Mouse (Mus musculus) embryo, embryonic 11.5 days (tissue): Measurements from ENCODE around the gene Cyb5r2.

Experiments
- DNase-seq: peaks from one replicate; pipeline ENCODE4 v3.0.0-alpha.2; 2012; ENCODE audit warnings: low read depth, low spot score

The Cyb5r2 gene

GRCm38 (mm10) chr7:107757308-107758151 is at the start of gene Cyb5r2:
Gene Cyb5r2 (minus strand): TSS chr7:107758032.
- no peak for DNase-seq

DNA sequence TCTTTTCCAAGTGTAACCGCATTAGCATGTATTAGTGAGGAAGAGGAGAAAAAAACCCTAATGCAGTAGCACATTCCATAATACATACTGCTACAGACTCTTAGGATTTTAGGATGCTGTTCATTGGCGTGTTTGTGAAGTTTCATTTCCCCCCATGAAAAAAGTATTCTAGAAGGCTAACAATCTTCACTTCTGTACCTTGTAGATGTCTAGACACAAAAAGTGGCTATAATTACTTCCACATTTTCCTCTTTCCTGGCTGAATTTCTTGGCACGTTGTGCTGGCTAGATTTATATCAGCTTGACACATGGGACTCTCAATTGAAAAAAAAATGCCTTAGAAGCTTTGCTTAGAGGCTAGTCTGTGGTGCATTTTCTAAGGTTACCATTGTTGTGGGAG is 44.3 kb upstream of the Cyb5r2 start:
- peak; percentile 19 for DNase-seq

GRCm38 (mm10) chr7:107801108-107801507 is 43.3 kb upstream of the Cyb5r2 start, which contains the start of gene Ovch2:
Gene Ovch2 (minus strand): TSS chr7:107801208.
- no peak for DNase-seq

- DNase-seq = no peak
These were observed 38.7 kb upstream of the Cyb5r2 start for GRCm38 (mm10) chr7:107796500-107796899.

DNA sequence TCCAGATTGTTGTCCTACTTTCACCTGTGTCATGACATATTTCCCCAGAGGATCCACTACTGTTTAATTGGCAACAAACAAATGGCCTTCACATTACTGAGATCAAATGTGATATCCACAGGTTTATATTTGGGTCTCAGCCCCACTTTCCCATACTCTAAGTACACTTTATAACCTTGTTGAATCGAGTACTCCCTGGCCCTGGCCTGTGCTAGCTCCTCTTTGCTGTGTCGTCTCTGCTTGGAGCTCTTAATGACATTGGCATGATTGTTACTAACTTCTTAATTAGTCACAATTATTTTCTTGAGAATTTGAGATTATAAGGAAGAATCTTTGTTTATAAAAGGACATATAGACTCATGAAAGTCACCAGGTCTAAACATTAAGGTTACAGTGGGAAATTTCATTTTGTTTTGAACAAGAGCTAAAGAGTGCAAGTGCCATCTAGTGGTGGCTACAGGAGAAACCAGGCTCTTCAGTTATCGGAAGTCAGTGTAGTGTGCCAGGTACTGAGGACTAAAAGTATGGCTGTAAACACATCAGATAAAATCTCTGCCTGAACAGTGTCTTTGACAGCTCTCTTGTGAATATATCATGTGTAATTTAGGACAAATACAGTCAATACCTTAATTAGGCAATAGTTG is 30.3 kb upstream of the Cyb5r2 start:
- DNase-seq = no peak

GRCm38 (mm10) chr7:107779611-107780010 is 21.8 kb upstream of the Cyb5r2 start:
- no peak for DNase-seq

DNA sequence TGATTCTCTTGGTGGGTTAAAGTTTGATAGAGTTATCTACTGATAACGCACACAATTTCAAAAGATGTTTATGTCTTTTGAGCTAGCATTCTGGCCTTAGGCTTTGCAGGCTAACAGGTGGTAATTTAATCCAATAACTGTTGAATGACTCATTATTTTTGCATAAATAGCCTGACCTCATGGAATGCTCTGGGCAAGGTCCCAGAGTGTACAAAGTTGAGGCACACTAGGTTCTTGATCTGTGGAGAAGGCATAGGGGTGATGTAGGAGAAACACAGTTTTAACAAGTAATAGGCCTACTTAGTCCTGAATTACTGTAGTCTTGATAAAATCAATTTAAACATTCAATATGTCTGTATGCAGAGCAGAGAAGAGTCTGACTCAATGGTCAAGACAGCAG is 20.4 kb upstream of the Cyb5r2 start:
- no peak for DNase-seq

- DNase-seq = no peak
These were observed 13.0 kb upstream of the Cyb5r2 start for GRCm38 (mm10) chr7:107770812-107771211.

DNA sequence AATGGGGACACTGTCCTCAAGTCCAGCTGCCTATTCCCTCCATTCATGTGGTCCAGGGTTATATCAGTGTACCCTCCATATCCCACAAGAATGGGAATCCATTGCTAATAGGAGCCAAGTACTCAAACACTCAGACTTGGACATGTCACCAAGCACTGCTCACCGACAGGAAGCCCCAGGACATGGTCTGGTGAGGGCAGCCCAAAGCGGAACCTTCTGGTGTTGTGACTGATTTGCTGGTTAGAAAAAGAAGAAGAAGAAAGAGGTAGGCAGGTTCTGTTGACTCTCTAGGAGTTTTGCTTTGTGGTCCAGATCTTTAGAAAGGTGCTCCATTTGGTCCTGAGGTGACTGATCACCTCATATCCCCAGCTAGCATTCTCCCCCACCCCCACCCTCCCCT is 1.1 kb downstream of the Cyb5r2 start:
- DNase-seq = no peak

- no peak for DNase-seq
These were observed 1.9 kb downstream of the Cyb5r2 start for GRCm38 (mm10) chr7:107755905-107756304.

- no peak for DNase-seq
These were observed 5.8 kb downstream of the Cyb5r2 start for GRCm38 (mm10) chr7:107752031-107752520.

DNA sequence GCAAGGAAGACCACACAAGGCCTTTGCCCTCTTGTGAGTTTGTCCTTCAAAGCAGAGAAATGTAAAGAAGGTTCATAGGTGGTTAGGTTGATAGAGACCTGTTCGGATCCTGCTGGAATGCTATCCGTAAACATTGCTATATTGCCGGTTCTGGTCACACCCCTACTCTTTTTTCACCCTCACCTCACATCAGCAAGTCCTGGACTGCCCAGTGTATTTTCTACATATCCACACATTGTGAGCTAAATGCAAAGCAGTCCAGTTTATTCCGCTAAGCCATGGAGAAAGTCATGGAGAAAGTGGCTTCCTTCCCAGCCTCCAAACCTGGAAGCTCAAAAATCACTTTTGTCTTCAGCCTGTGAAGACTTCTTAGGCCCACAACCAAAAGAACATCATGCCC is 8.1 kb downstream of the Cyb5r2 start:
- DNase-seq = no peak

DNA sequence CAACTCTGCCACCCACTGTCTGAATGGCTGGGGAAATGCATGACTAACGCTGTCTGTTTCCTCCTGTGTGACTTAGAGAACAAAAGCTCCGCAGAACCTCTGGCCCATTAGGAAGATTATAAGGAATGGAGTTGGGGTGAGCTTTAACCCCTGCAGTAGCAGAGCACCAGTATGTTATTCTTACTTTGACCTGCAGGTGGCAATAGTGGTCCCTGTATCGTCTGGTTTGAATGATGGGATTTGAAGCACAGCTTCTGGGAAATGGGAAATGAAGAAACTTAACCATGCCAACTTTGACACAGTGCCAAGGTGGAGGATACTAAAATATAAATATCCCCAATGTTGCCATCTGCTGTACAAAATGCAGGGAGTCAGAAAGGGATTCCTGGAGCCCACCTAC is 8.6 kb downstream of the Cyb5r2 start:
- DNase-seq = peak; percentile 54

GRCm38 (mm10) chr7:107747954-107748353 is 9.9 kb downstream of the Cyb5r2 start:
- peak; percentile 32 for DNase-seq

- no peak for DNase-seq
These were observed 10.4 kb downstream of the Cyb5r2 start for GRCm38 (mm10) chr7:107747476-107747875.

GRCm38 (mm10) chr7:107746036-107746435 is 11.8 kb downstream of the Cyb5r2 start:
- no peak for DNase-seq

GRCm38 (mm10) chr7:107745111-107745510 is 12.7 kb downstream of the Cyb5r2 start:
- no peak for DNase-seq

DNA sequence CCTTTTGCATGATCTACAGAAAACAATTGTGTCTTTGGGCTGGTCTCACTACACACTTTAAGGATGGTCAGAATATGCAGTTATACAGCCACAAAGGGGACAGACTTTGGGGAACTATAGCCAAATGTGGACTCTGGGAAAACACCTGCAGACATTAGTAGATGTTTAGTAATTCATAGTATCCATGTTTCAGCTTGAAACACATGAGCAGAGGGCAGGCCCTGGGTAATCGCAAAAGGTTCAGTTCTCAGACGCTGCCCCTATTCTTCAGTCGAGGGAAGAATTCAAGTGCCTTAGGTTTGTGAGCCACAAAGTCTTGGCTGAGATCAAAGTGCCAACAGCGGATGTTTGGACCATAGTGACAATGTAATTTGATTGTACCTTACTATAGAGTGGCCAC is 13.4 kb downstream of the Cyb5r2 start:
- DNase-seq = no peak

- no peak for DNase-seq
These were observed 14.8 kb downstream of the Cyb5r2 start for GRCm38 (mm10) chr7:107742963-107743465.

DNA sequence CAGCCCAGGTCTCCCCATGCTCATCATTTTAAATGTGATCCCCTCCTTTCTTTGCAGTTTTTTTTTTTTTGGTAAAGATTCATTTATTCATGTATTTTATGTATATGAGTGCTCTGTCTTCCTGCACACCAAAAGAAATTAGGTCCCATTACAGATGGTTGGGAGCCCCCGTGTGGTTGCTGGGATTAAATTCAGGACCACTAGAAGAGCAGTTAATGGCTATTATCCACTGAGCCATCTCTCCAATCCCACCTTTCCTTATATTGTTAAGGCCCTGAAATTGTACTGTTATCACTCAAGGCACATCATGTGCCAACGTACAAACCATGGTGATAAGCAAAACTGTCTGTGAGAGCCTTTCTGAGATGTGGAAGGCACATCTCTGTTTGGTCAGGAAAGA is 19.1 kb downstream of the Cyb5r2 start:
- DNase-seq = no peak

GRCm38 (mm10) chr7:107733162-107733561 is 24.7 kb downstream of the Cyb5r2 start:
- DNase-seq = no peak

- DNase-seq = no peak
These were observed 27.2 kb downstream of the Cyb5r2 start for GRCm38 (mm10) chr7:107730587-107730986.

GRCm38 (mm10) chr7:107727538-107727937 is 30.3 kb downstream of the Cyb5r2 start:
- no peak for DNase-seq
